Mouse (Mus musculus): ENCODE measurements around the gene Srxn1.

DNA sequence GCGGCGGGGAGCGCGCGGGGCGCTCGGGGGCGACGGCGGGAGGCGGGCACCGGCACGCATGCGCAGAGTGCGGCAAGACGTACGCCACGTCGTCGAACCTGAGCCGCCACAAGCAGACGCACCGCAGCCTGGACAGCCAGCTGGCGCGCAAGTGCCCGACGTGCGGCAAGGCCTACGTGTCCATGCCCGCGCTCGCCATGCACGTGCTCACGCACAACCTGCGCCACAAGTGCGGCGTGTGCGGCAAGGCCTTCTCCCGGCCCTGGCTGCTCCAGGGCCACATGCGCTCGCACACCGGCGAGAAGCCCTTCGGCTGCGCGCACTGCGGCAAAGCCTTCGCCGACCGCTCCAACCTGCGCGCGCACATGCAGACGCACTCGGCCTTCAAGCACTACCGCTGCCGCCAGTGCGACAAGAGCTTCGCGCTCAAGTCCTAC is 11.9 kb upstream of the Srxn1 start:
- TF ChIP-seq GATA1 (IDR thresholded peaks at IDR 0.05; ENCODE audit: low read length) (no peak), TAL1 (IDR thresholded peaks at IDR 0.05; ENCODE audit: low read length) (no peak)

All from erythroblast, embryonic 14.5 days (primary cell).